Mouse (Mus musculus) thymus, postnatal 4 days (tissue): ENCODE results near the gene Lhfpl5.

Experiments
- DNase-seq: peaks from one replicate; pipeline ENCODE4 v3.0.0; 2021

Gene Lhfpl5

GRCm38 (mm10) chr17:28628248-28629124 lies 53.0 kb downstream of the Lhfpl5 start:
- no peak for DNase-seq

- no peak for DNase-seq
Observed at GRCm38 (mm10) chr17:28629125-28629524, 53.7 kb downstream of the Lhfpl5 start.
